Mouse (Mus musculus): Measurements from ENCODE around the gene Mst1r. TPM values are rescaled to one million over a fixed set of nuclear protein-coding genes. Genes with fewer than 3 reads are reported as not detected.

Mst1r gene
- total RNA-seq, 2 experiments from 2014 or later: 1.3 to 2.4 TPM

- H3K27ac ChIP-seq: no peak overlapping the region
- no peak for DNase-seq (ENCODE audit: low spot score in 2 of 2)
- TF ChIP-seq CTCF (conservative IDR thresholded peaks at IDR 0.05): peak; percentile 69
- H3K4me3 ChIP-seq: no peak overlapping the region
Measured at GRCm38 (mm10) chr9:107923021-107923420, 16.3 kb downstream of the Mst1r start.

DNA sequence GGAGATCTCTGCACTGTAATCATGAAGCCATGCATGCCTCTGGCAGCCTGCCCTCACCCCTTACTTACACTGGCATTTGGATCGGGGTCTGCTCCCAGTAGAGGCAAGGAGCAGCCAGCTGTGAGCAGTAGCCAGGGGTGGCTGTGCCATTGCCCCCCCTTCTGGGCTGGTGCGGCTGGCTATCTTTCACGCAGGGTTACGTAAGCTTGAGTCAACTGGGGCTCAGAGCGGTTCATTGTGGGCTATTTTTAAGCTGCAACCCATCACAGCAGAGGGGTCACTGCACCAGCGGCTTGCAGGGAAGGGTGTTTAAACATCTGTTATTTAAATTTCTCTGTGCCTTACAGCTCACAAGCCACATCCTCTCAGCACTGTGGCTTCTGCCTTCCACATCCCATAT lies 17.3 kb downstream of the Mst1r start:
- no peak for DNase-seq (ENCODE audit: low spot score in 2 of 2)
- no peak overlapping the region for H3K27ac ChIP-seq
- no peak overlapping the region for H3K4me3 ChIP-seq
- TF ChIP-seq CTCF (conservative IDR thresholded peaks at IDR 0.05): no peak

GRCm38 (mm10) chr9:107925251-107925650 lies 18.6 kb downstream of the Mst1r start:
- no peak for TF ChIP-seq CTCF (conservative IDR thresholded peaks at IDR 0.05)
- DNase-seq (ENCODE audit: low spot score in 2 of 2): no peak
- H3K27ac ChIP-seq: no peak overlapping the region
- H3K4me3 ChIP-seq: no peak overlapping the region

DNA sequence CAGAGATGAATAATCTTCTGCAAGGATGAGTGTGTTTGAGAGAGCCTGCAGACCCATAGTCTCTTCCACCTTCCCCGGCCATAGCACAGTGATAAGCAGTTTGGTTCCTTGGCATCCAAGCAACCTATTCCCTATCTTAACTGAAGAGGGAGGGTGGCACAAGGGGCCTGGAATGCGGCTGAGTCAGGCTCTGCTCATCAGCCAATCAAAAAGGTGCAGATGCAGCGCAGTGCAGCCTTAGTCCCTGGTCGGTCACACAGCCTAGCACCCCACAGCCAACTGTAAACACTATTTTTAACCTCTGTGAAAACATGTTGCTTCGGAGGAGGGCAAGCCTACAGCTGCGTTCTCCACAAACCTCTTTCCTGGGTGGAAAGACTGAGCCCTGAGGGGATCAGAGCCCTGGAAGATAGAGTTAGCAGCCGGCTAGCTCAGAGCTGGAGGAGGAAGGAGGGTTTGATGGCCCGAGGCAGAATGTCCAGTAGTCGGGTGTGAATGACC lies 20.3 kb downstream of the Mst1r start:
- Histone ChIP-seq H3K4me3 (no peak overlapping the region), H3K27ac (peak overlapping the region; percentile 77)
- no peak; the same call in 1 of the 2 replicates for TF ChIP-seq CTCF (conservative IDR thresholded peaks at IDR 0.05)
- DNase-seq (ENCODE audit: low spot score in 2 of 2): no peak

DNA sequence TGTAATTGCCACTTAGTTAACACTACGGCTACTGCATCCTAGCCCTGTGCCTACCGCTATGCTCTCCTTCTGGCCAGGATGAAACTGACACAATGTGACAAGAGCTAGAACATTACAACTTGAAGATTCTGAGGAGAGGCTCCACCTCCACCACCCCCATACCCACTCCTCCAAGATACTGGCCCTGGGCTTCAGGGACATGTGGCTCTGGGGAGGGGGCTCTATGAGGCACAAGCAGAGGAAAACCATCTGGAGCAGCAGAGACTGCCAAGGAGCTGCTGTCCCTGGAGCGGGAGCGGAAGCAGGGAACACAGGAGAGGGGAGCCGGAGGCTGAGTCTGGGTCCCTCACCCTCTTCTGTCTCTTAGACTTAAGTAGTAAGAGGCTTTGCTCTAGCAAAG lies 21.1 kb downstream of the Mst1r start:
- no peak for TF ChIP-seq CTCF (conservative IDR thresholded peaks at IDR 0.05)
- Histone ChIP-seq H3K27ac (peak overlapping the region; percentile 77), H3K4me3 (no peak overlapping the region)
- peak; percentile 35 to 50 for DNase-seq (ENCODE audit: low spot score in 2 of 2)

DNA sequence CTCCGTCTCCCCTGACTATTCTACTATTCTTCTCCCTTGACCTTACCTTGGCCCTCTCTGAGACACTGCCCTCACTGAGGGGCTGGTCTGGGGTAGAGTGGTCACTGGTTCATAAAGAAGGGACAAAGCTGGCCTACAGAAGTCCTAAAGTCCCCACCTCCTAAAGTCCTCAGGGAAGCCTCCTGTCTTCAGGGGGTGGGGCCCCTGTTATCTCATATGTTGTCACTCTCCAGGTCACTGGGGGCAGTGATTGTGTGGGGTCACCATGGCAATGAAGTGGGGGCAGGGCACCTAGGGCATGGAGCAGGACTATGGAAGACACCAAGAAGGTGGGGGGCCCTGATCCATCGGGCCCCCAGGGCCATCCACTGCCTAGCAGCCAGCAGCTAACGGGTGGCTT lies 21.5 kb downstream of the Mst1r start, which contains the start of gene Actl11:
Actl11 (plus strand) TSS at position 301 of the 400 bp plus-strand sequence.
- DNase-seq (ENCODE audit: low spot score in 2 of 2): no peak
- TF ChIP-seq CTCF (conservative IDR thresholded peaks at IDR 0.05): no peak
- Histone ChIP-seq H3K27ac (peak within 1 kb of the TSS; percentile 77), H3K4me3 (no peak within 1 kb of the TSS)

- H3K4me3 ChIP-seq: no peak overlapping the region
- DNase-seq (ENCODE audit: low spot score in 2 of 2): no peak
- no peak for TF ChIP-seq CTCF (conservative IDR thresholded peaks at IDR 0.05)
- H3K27ac ChIP-seq: peak overlapping the region; percentile 91
Measured at GRCm38 (mm10) chr9:107932221-107932620, 25.5 kb downstream of the Mst1r start.

GRCm38 (mm10) chr9:107934146-107934545 lies 27.5 kb downstream of the Mst1r start:
- TF ChIP-seq CTCF (conservative IDR thresholded peaks at IDR 0.05): no peak
- Histone ChIP-seq H3K27ac (peak overlapping the region; percentile 96), H3K4me3 (no peak overlapping the region)
- DNase-seq (ENCODE audit: low spot score in 2 of 2): peak in 1 of 2 experiments; percentile 42

DNA sequence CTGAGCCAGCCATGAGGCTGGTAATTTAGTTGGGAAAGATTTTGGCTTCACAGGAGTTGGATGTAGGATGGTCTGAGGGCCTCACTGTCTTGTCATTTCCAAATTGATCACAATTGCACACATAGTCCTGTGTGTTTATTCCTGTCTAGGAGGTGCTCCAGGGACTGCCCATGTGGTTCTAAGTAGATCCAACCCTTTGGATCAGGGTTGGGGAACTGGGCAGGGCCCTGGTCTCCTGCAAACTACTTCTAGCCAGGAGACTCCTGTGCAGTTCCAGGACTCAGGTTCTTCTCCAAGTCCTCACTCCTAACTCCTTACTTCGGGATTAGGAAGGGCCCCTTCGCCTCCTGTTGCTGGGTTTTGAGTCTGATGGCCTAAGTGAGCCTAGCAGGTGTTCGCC lies 28.7 kb downstream of the Mst1r start, which contains the start of gene Camkv:
Camkv (plus strand) TSS at position 301 of the 400 bp plus-strand sequence.
- TF ChIP-seq CTCF (conservative IDR thresholded peaks at IDR 0.05): no peak
- H3K27ac ChIP-seq: peak within 1 kb of the TSS; percentile 96
- no peak for DNase-seq (ENCODE audit: low spot score in 2 of 2)

GRCm38 (mm10) chr9:107935790-107936214 lies 29.1 kb downstream of the Mst1r start:
- H3K4me3 ChIP-seq: peak overlapping the region; percentile 78
- H3K27ac ChIP-seq: peak overlapping the region; percentile 96
- no peak for TF ChIP-seq CTCF (conservative IDR thresholded peaks at IDR 0.05)
- peak; percentile 49 to 69 for DNase-seq (ENCODE audit: low spot score in 2 of 2)

More for the DNA sequence above, 28.7 kb downstream of the Mst1r start, which contains the start of gene Camkv:
- H3K4me3 ChIP-seq: peak within 1 kb of the TSS; percentile 78

- H3K4me3 ChIP-seq: peak overlapping the region; percentile 78
- DNase-seq (ENCODE audit: low spot score in 2 of 2): peak; percentile 52 to 62
- no peak for TF ChIP-seq CTCF (conservative IDR thresholded peaks at IDR 0.05)
- peak overlapping the region; percentile 96 for H3K27ac ChIP-seq
Measured at GRCm38 (mm10) chr9:107936215-107936822, 29.6 kb downstream of the Mst1r start.

- peak overlapping the region; percentile 78 for H3K4me3 ChIP-seq
- no peak for TF ChIP-seq CTCF (conservative IDR thresholded peaks at IDR 0.05)
- no peak for DNase-seq (ENCODE audit: low spot score in 2 of 2)
- peak overlapping the region; percentile 96 for H3K27ac ChIP-seq
Measured at GRCm38 (mm10) chr9:107936831-107937230, 30.2 kb downstream of the Mst1r start.

DNA sequence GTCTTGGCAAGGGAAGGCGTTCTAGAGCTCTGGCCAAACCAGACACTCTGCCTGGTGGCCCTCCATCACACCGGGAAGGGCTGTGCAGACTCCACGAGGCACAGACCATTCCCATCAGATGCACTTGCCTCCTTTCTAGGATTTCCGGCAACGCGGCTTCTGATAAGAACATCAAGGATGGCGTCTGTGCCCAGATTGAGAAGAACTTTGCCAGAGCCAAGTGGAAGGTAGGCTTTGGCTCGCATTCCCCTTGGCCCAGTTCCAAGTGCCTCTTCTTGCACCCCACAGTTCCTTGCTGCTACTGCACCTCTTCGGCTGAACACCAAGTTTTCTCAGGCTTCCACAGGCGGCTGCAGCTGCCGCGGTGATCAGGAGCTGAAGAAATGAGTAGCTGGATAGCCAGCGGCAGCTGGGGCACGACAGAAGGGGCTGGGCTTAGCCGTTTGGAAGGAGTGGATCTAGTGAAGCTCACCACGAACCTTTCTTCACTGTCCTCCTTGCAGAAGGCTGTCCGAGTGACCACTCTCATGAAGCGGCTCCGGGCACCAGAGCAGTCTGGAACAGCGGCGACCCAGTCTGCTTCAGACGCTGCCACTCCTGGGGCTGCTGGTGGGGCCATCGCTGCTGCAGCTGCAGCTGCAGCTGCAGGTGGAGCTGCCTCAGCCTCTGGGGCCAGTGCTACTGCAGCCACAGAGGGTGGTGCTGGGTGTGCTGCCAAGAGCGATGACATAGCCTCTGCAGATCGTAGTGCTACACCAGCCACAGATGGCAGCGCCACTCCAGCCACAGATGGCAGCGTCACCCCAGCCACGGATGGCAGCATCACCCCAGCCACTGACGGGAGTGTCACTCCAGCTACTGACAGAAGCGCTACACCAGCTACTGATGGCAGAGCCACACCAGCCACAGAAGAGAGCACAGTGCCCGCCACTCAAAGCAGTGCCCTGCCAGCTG lies 40.8 kb downstream of the Mst1r start:
- TF ChIP-seq CTCF (conservative IDR thresholded peaks at IDR 0.05): no peak
- peak overlapping the region; percentile 71 for H3K27ac ChIP-seq
- no peak overlapping the region for H3K4me3 ChIP-seq
- no peak for DNase-seq (ENCODE audit: low spot score in 2 of 2)

All from layer of hippocampus, adult 2 months (tissue).